Mouse (Mus musculus): Measurements from ENCODE around the gene Gm49361.

The Gm49361 gene

DNA sequence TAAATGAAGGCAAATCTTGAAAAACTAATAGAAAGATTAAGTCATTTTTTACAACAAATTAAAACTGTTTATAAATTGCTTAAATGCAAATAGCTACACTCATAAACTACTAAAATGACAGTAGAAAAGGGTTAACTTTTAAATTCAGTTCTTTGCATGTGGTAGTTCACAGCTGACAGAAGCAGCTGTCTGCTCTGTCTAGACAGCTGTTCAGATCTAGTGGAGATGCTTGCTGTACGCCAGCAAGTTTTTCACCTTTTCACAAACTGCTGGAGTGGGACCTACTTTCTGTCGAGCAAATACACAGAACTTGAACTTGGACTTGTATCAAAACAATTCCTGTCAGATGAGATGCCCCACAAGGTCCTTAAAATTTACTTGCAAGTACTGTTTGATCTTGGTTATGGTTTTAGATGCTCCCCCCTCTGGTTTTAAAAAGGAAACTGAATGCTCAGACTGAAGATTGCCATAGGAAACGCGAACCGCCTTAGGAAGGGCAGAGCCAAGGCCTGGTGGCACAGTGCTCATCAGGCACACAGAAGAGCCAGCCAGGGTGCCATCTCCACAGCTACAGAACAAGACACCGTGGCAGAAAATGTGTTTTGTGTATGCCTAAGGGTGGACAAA lies 129.5 kb downstream of the Gm49361 start:
- peak; percentile 12 for DNase-seq

DNA sequence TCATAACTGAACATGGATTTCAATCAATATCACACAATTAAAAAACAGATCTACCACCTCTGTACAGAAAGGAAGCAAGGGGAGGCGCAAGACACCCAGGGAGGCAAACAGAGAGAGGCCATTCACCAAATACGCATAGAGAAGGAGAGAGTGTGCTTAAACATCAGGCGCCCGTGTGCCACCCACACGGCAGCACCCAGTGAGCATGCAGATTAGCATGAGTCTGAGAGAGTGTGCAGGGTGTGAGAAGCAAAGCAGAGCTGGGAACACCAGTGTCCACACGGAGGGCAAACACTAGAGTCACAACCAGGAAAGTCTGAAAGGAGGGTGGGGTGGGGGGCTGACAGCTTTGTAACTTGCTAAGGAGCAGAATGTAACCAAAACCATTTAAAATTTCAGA lies 130.1 kb downstream of the Gm49361 start:
- DNase-seq = no peak

DNA sequence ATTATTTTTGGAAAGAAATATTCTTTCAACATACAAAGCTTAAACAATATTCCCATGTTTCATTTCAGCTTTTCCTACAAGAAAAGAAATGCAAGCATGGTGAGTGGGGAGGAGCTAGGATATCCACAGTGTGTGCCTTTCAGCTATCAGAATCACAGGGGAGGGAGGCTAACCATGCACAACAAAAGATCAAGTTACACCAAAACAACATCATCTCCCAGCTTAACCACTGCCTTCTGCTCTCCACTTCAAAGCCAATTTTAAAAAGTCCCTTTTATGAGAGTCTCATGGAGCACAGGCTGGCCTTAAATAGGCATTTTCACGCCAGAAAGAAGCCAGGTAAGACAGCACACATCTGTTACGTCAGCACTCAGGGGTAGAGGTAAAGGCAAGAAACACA lies 134.9 kb downstream of the Gm49361 start:
- DNase-seq = no peak

DNA sequence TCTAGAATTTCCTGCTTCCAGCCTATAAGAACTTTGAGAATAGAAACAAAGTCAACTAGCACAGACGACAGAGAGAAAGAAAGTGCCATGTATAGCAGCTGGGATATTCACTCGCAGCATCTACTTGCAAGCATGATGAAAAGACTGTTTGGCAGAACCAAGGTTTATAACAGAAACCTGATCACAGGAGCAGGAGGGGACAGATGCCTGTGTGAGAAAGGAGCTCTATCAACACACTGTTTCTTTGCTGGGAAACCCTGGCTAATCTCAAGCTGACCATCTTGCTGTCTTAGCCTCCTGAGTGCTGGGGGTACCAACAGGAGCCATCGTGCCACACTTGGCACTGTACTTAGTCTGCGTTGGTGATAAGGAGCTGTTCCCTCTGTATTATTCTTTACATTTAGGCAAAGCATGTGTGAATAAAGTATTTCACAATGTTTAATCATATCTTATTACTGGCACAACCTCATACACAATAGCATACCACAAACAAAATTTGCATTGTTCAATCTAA lies 136.0 kb downstream of the Gm49361 start:
- DNase-seq = no peak

DNA sequence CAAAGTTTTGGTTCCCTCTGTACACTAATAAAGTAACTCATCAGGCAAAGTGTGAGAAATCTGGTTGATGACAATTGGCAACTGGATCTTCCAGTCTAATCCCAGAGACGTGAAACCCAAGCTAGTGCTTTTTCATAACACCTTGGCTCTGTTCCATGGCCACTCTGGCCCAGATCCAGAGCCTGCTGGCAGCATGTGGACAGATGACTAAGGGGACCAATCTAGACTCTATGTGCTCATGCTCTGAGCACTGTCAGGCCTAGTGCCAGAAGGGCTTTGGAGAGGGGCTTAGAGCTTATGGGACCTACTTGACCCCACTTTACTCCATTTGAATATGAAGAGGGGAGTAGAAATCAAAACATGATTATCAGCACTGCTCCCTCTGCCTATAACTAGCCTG lies 138.4 kb downstream of the Gm49361 start:
- no peak for DNase-seq

DNA sequence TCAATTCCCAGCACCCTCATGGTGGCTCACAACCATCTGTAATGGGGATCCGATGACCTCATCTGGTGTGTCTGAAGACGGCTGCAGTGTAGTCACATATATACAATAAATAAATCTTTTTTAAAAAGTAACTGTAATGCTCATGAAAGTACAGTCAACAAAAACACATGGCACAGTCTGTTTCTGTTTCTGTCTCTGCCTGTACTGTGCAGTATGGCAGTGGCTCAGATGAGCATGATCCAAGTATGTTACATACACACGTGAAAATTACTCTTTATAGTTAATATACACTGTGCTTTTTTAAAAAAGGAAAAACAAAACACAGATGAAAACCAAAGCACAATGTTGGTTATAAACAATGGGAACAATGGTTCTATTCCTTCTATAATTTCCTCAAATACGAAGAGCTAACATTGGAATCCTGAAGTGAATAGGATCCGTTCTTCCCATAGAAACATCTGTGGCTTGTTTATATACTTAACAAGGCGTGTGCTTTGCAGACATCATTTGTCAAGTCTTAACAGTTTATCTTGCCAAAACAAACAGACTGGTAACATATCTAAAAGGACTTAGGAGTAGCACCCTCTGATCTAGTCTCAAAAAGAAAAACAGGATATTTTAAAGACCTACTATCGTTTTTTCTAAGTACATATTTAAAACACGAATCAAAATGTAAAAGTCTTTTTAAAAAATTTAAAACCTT lies 139.1 kb downstream of the Gm49361 start:
- DNase-seq = no peak

DNA sequence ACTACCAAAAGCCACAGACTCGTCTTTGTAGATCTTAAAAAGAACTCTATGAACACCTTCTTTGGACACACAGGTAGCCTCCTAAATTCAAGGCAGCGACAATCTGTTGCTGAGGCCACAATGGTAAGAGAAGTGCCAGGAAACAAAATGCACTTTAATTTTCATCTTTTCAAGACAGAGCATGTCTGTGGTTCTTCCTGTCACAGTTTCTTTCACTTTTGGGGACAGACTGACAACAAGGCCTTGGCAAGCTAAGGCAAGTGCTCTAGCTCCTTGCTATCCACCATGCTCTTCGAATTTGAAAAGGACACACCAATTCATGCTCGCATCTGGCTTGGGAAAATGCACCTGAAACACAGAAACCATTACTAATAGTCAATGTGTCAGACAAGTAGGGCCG lies 152.6 kb downstream of the Gm49361 start:
- DNase-seq = no peak
